Mouse (Mus musculus) right cerebral cortex, adult 18-20 months (tissue): ENCODE data around the gene Slit3.
A peak's percentile ranks its signal among the peaks of the same experiment; 100 is the strongest.

ENCODE experiments used
- DNase-seq: peaks from one replicate; pipeline ENCODE4 v3.0.0; 2022; ENCODE audit warnings: mixed read lengths

Gene Slit3

GRCm38 (mm10) chr11:35317221-35317620, 196.2 kb downstream of the Slit3 start:
- DNase-seq = no peak

GRCm38 (mm10) chr11:35317775-35318432, 196.9 kb downstream of the Slit3 start:
- DNase-seq = no peak

- no peak for DNase-seq
These were observed 197.5 kb downstream of the Slit3 start for GRCm38 (mm10) chr11:35318433-35319020.

GRCm38 (mm10) chr11:35320518-35320917, 199.5 kb downstream of the Slit3 start:
- no peak for DNase-seq

GRCm38 (mm10) chr11:35324397-35324796, 203.4 kb downstream of the Slit3 start:
- DNase-seq = no peak

GRCm38 (mm10) chr11:35325131-35325995, 204.3 kb downstream of the Slit3 start:
- DNase-seq = no peak

GRCm38 (mm10) chr11:35326346-35326745, 205.3 kb downstream of the Slit3 start:
- no peak for DNase-seq

GRCm38 (mm10) chr11:35327899-35328298, 206.9 kb downstream of the Slit3 start:
- no peak for DNase-seq

GRCm38 (mm10) chr11:35331476-35331875, 210.5 kb downstream of the Slit3 start:
- DNase-seq = no peak

GRCm38 (mm10) chr11:35336558-35336957, 215.5 kb downstream of the Slit3 start:
- DNase-seq = no peak

- peak; percentile 18 for DNase-seq
These were observed 216.5 kb downstream of the Slit3 start for GRCm38 (mm10) chr11:35337493-35337892.

- DNase-seq = no peak
These were observed 217.1 kb downstream of the Slit3 start for GRCm38 (mm10) chr11:35337927-35338819.

GRCm38 (mm10) chr11:35340752-35341151, 219.7 kb downstream of the Slit3 start:
- DNase-seq = no peak

- peak; percentile 40 for DNase-seq
These were observed 221.5 kb downstream of the Slit3 start for GRCm38 (mm10) chr11:35342486-35342885.

- DNase-seq = no peak
These were observed 224.9 kb downstream of the Slit3 start for GRCm38 (mm10) chr11:35345696-35346480.

- DNase-seq = no peak
These were observed 227.1 kb downstream of the Slit3 start for GRCm38 (mm10) chr11:35348099-35348498.

- DNase-seq = peak; percentile 62
These were observed 229.9 kb downstream of the Slit3 start for GRCm38 (mm10) chr11:35350968-35351367.

GRCm38 (mm10) chr11:35351376-35351775, 230.4 kb downstream of the Slit3 start:
- no peak for DNase-seq

GRCm38 (mm10) chr11:35355811-35356210, 234.8 kb downstream of the Slit3 start:
- no peak for DNase-seq

GRCm38 (mm10) chr11:35361071-35361470, 240.0 kb downstream of the Slit3 start:
- peak; percentile 32 for DNase-seq

GRCm38 (mm10) chr11:35362975-35363374, 242.0 kb downstream of the Slit3 start:
- DNase-seq = no peak

- DNase-seq = no peak
These were observed 243.4 kb downstream of the Slit3 start for GRCm38 (mm10) chr11:35364469-35364868.
